Mouse (Mus musculus) intestine, postnatal 0 days (tissue): ENCODE data around the gene Tssk6. TPM values are rescaled to one million over a fixed set of nuclear protein-coding genes. Genes with fewer than 3 reads are reported as not detected.
A peak's percentile ranks its signal among the peaks of the same experiment; 100 is the strongest.

Experiments
- ATAC-seq: fragments of 200-750 bp; cut with Nextera tagmentation; 2 replicates; pipeline ENCODE4 v1.8.0; 2017; ENCODE audit warnings: mild to moderate bottlenecking, moderate TSS enrichment, moderate library complexity
- H3K27ac ChIP-seq: fragments of 300-500 bp; sonication (generic); 2 replicates; pipeline ENCODE4 v1.5.1; 2014; ENCODE audit warnings: mild to moderate bottlenecking, low read depth, low read length, moderate library complexity
- H3K27me3 ChIP-seq: fragments of 300-500 bp; sonication (generic); replicated peaks from 2 replicates; pipeline ENCODE4 v1.6.1; 2014; ENCODE audit warnings: low read length, mixed read lengths; ENCODE audit not compliant: control insufficient read depth, insufficient read depth
- H3K36me3 ChIP-seq: fragments of 300-500 bp; sonication (generic); 2 replicates; pipeline ENCODE4 v1.6.1; 2014; ENCODE audit warnings: mild to moderate bottlenecking, moderate library complexity; ENCODE audit not compliant: control insufficient read depth, insufficient read depth
- H3K4me1 ChIP-seq: fragments of 300-500 bp; sonication (generic); replicated peaks from 2 replicates; pipeline ENCODE4 v1.6.1; 2014; ENCODE audit warnings: antibody characterized with exemption, low read length, mixed read lengths; ENCODE audit not compliant: control insufficient read depth, insufficient read depth
- H3K4me2 ChIP-seq: fragments of 300-500 bp; sonication (generic); replicated peaks from 2 replicates; pipeline ENCODE4 v1.6.1; 2014; ENCODE audit warnings: low read depth, mild to moderate bottlenecking, moderate library complexity
- H3K4me3 ChIP-seq: fragments of 300-500 bp; sonication (generic); 2 replicates; pipeline ENCODE4 v1.5.1; 2014; ENCODE audit warnings: low read depth, low read length
- H3K9ac ChIP-seq: fragments of 300-500 bp; sonication (generic); 2 replicates; pipeline ENCODE4 v1.6.1; 2014; ENCODE audit warnings: mild to moderate bottlenecking, low read depth, low read length
- H3K9me3 ChIP-seq: fragments of 300-500 bp; sonication (generic); 2 replicates; pipeline ENCODE4 v1.6.1; 2016; ENCODE audit warnings: mixed run types; ENCODE audit not compliant: control insufficient read depth
- CTCF ChIP-seq: sonication (generic); IDR thresholded peaks from 2 replicates; pipeline ENCODE4 v1.5.1; 2016; ENCODE audit warnings: low read depth, mild to moderate bottlenecking, control low read depth, antibody characterized with exemption, moderate library complexity
- WGBS: fragments of 180-500 bp; shearing (Covaris S2); extraction: QIAGEN DNeasy Blood & Tissue Kit; methylation state at CpG from one replicate; pipeline ENCODE4 v1.1.7; 2014; 5-methylcytosine and 5-hydroxymethylcytosine counted together
- polyA plus RNA-seq: library from polyadenylated mRNA; unstranded; fragments of >200 nt; fragmentation: Nextera tagmentation; extraction: Ambion mirVana; gene quantifications from 2 replicates; pipeline ENCODE4 v1.2.1, GENCODE M21; 2015

Gene Tssk6
- polyA plus RNA-seq, 1 experiment from 2014 or later = 2.3 TPM

DNA sequence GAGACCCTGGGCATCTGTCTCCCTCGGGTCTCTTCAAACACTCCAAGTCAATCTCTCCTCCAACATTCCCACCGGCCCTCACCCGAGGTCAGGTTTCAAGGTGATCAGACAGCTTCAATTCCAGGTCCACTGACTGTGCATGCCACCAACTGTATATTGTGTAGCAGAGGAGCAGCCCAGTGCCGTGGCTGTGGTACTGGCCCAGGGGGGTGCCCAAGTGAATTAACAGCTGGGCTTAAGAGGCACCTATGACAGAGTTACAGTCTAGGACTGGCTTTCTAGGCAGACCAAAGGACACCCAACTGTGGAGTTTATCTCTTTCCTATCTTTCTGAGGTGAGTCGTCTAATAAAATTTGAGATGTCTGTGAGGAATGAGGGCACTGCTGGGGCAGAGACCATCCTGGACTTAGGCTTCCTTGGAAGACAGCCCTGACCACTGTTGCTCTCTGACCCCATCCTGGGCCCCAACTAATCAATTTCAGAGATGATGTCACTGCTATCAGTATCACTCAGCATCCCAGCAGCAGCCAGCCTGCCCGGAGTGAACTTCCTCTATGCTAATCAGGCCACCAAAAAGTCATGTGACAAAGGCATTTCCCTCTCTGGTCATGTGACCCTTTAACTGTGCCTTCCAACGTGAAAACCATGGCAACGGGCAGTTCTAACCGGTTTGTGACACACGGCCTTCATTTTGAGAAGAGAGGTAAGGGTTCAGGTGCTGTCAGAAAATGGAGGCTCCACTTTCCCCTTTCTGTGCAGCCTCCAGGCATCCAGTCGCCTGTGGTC is 18.1 kb downstream of the Tssk6 start:
- peak; percentile 81 for ATAC-seq
- Histone ChIP-seq H3K36me3 (peaks cover 43% of the 10 kb centered on the region), H3K27me3 (no peaks in the 10 kb centered on the region), H3K4me2 (peak overlapping the region; percentile 13; the same call in 1 of the 2 replicates), H3K27ac (peak overlapping the region; percentile 71), H3K9me3 (no peaks in the 10 kb centered on the region), H3K4me1 (peaks cover 3% of the 10 kb centered on the region; the same call in 1 of the 2 replicates), H3K4me3 (no peak overlapping the region), H3K9ac (no peak overlapping the region)
- WGBS = 32% methylated on average over 11 of the region's 11 CpGs
- no peak for TF ChIP-seq CTCF

GRCm38 (mm10) chr8:69921141-69921540 is 19.2 kb downstream of the Tssk6 start:
- 82% methylated on average over 2 of the region's 2 CpGs for WGBS
- H3K4me1 ChIP-seq = peaks cover 3% of the 10 kb centered on the region; the same call in 1 of the 2 replicates
- ATAC-seq = peak; percentile 31; the same call in 1 of the 2 replicates
- H3K4me2 ChIP-seq = 0 out of 2 replicates have a peak overlapping the region, but pooled peaks have one; percentile 13
- no peak for TF ChIP-seq CTCF
- no peaks in the 10 kb centered on the region for H3K9me3 ChIP-seq
- H3K27ac ChIP-seq = peak overlapping the region; percentile 71
- peaks cover 32% of the 10 kb centered on the region for H3K36me3 ChIP-seq
- no peaks in the 10 kb centered on the region for H3K27me3 ChIP-seq
- no peak overlapping the region for H3K4me3 ChIP-seq
- no peak overlapping the region for H3K9ac ChIP-seq

- Histone ChIP-seq H3K4me3 (no peak overlapping the region), H3K9ac (no peak overlapping the region), H3K27ac (no peak overlapping the region), H3K4me1 (peaks cover 3% of the 10 kb centered on the region; the same call in 1 of the 2 replicates), H3K9me3 (no peaks in the 10 kb centered on the region), H3K27me3 (no peaks in the 10 kb centered on the region), H3K36me3 (peaks cover 19% of the 10 kb centered on the region; the same call in 1 of the 2 replicates), H3K4me2 (no peak overlapping the region)
- ATAC-seq = no peak
- TF ChIP-seq CTCF = no peak
- WGBS = 38% methylated on average over 1 of the region's 1 CpGs
Observed at GRCm38 (mm10) chr8:69923986-69924385, 22.0 kb downstream of the Tssk6 start.

DNA sequence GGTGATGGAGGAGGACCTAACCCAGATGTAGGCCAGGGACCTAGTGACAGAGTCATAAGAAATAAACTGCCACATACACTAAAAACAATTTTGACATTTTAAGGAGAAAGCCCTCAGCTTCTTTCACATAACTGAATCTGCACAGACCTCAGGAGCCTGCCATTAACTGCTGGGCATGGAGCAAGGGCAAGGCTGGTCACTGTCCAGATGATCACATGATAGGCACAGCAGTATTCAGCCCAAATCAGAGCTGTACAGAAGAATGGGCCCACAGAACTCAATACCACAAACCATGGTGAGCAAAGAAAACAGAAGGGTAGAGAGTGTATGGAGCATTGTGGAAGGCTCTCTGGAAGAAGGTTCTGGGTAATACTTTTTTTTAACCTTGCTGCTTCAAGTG is 24.9 kb downstream of the Tssk6 start:
- no peak overlapping the region for H3K27ac ChIP-seq
- peaks cover 19% of the 10 kb centered on the region; the same call in 1 of the 2 replicates for H3K36me3 ChIP-seq
- no peak for TF ChIP-seq CTCF
- H3K9me3 ChIP-seq = no peaks in the 10 kb centered on the region
- H3K4me1 ChIP-seq = no peaks in the 10 kb centered on the region
- H3K27me3 ChIP-seq = no peaks in the 10 kb centered on the region
- H3K4me2 ChIP-seq = no peak overlapping the region
- no peak overlapping the region for H3K4me3 ChIP-seq
- H3K9ac ChIP-seq = no peak overlapping the region
- no peak for ATAC-seq

DNA sequence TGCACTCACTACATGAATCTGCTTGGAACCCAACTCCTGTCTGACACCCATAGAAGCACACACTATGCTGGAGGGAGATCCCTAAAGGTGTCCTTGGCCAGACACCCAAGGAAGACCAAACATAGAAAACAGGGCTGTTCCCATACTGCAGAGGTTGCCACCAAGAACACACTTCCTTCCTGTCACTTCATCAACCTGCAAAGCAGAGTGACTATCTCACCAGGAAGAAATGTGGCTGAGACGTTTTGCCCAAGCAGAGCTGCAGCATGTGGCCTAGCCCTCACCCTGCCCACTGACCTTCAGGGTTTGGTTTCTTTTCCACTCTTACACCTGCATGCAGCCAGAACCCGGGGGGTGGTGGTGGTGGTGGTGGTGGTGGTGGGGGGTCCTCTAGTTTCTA is 31.8 kb downstream of the Tssk6 start:
- peaks cover 27% of the 10 kb centered on the region for H3K36me3 ChIP-seq
- WGBS = 60% methylated on average over 2 of the region's 2 CpGs
- H3K4me3 ChIP-seq = no peak overlapping the region
- no peak for TF ChIP-seq CTCF
- no peak overlapping the region for H3K27ac ChIP-seq
- no peaks in the 10 kb centered on the region for H3K27me3 ChIP-seq
- H3K4me2 ChIP-seq = no peak overlapping the region
- no peak for ATAC-seq
- H3K4me1 ChIP-seq = peaks cover 10% of the 10 kb centered on the region; the same call in 1 of the 2 replicates
- H3K9ac ChIP-seq = no peak overlapping the region
- no peaks in the 10 kb centered on the region for H3K9me3 ChIP-seq

- H3K4me3 ChIP-seq = no peak overlapping the region
- no peaks in the 10 kb centered on the region for H3K9me3 ChIP-seq
- H3K27me3 ChIP-seq = no peaks in the 10 kb centered on the region
- no peak for ATAC-seq
- H3K27ac ChIP-seq = peak overlapping the region; percentile 28; the same call in 1 of the 2 replicates
- peaks cover 10% of the 10 kb centered on the region; the same call in 1 of the 2 replicates for H3K4me1 ChIP-seq
- no peak overlapping the region for H3K4me2 ChIP-seq
- H3K9ac ChIP-seq = no peak overlapping the region
- H3K36me3 ChIP-seq = peaks cover 26% of the 10 kb centered on the region
- WGBS = 78% methylated on average over 5 of the region's 5 CpGs
- no peak for TF ChIP-seq CTCF
Observed at GRCm38 (mm10) chr8:69934582-69934981, 32.6 kb downstream of the Tssk6 start.
